Mouse (Mus musculus) intestine, embryonic 16.5 days (tissue): ENCODE results near the gene Fgfrl1. TPM values are rescaled to one million over a fixed set of nuclear protein-coding genes. Genes with fewer than 3 reads are reported as not detected.
A peak's percentile ranks its signal among the peaks of the same experiment; 100 is the strongest.

ENCODE experiments used
- ATAC-seq: fragments of 200-750 bp; cut with Nextera tagmentation; 2 replicates; pipeline ENCODE4 v1.8.0; 2017; ENCODE audit warnings: moderate TSS enrichment, moderate library complexity
- H3K27ac ChIP-seq: fragments of 300-500 bp; sonication (generic); 2 replicates; pipeline ENCODE4 v1.5.1; 2014; ENCODE audit warnings: mild to moderate bottlenecking, low read length
- H3K27me3 ChIP-seq: fragments of 300-500 bp; sonication (generic); replicated peaks from 2 replicates; pipeline ENCODE4 v1.6.1; 2014; ENCODE audit warnings: low read length, control low read depth, mixed read lengths; ENCODE audit not compliant: control insufficient read depth, insufficient read depth
- H3K36me3 ChIP-seq: fragments of 300-500 bp; sonication (generic); 2 replicates; pipeline ENCODE4 v1.6.1; 2014; ENCODE audit warnings: low read length, control low read depth; ENCODE audit not compliant: control insufficient read depth, insufficient read depth
- H3K4me1 ChIP-seq: fragments of 300-500 bp; sonication (generic); 2 replicates; pipeline ENCODE4 v1.6.1; 2014; ENCODE audit warnings: low read length, control low read depth, mixed read lengths; ENCODE audit not compliant: control insufficient read depth, insufficient read depth
- H3K4me2 ChIP-seq: fragments of 300-500 bp; sonication (generic); 2 replicates; pipeline ENCODE4 v1.6.1; 2014; ENCODE audit warnings: low read depth, low read length, control low read depth
- H3K4me3 ChIP-seq: fragments of 300-500 bp; sonication (generic); 2 replicates; pipeline ENCODE4 v1.5.1; 2014; ENCODE audit warnings: mild to moderate bottlenecking, low read length
- H3K9ac ChIP-seq: fragments of 300-500 bp; sonication (generic); 2 replicates; pipeline ENCODE4 v1.6.1; 2014; ENCODE audit warnings: low read depth, low read length
- H3K9me3 ChIP-seq: fragments of 300-500 bp; sonication (generic); 2 replicates; pipeline ENCODE4 v1.6.1; 2016; ENCODE audit warnings: low read length, control low read depth; ENCODE audit not compliant: control insufficient read depth
- WGBS: fragments of 180-500 bp; shearing (Covaris S2); extraction: QIAGEN DNeasy Blood & Tissue Kit; methylation state at CpG from one replicate; pipeline ENCODE4 v1.1.7; 2014; 5-methylcytosine and 5-hydroxymethylcytosine counted together
- polyA plus RNA-seq: library from polyadenylated mRNA; unstranded; fragments of >200 nt; fragmentation: Nextera tagmentation; extraction: Ambion mirVana; gene quantifications from 2 replicates; pipeline ENCODE4 v1.2.1, GENCODE M21; 2015

Fgfrl1 gene
- polyA plus RNA-seq, 1 experiment from 2014 or later = 8.5 TPM

GRCm38 (mm10) chr5:108674624-108675023 is 17.6 kb upstream of the Fgfrl1 start:
- peaks cover 22% of the 10 kb centered on the region for H3K4me1 ChIP-seq
- no peak overlapping the region for H3K4me2 ChIP-seq
- H3K27me3 ChIP-seq = no peaks in the 10 kb centered on the region
- peaks cover 8% of the 10 kb centered on the region for H3K36me3 ChIP-seq
- no peaks in the 10 kb centered on the region for H3K9me3 ChIP-seq
- 0 out of 2 replicates have a peak, but pooled peaks have one; percentile 0 for ATAC-seq
- 0 out of 2 replicates have a peak overlapping the region, but pooled peaks have one; percentile 2 for H3K4me3 ChIP-seq
- no peak overlapping the region for H3K9ac ChIP-seq
- peak overlapping the region; percentile 65 for H3K27ac ChIP-seq
- WGBS = 63% methylated on average over 2 of the region's 2 CpGs

DNA sequence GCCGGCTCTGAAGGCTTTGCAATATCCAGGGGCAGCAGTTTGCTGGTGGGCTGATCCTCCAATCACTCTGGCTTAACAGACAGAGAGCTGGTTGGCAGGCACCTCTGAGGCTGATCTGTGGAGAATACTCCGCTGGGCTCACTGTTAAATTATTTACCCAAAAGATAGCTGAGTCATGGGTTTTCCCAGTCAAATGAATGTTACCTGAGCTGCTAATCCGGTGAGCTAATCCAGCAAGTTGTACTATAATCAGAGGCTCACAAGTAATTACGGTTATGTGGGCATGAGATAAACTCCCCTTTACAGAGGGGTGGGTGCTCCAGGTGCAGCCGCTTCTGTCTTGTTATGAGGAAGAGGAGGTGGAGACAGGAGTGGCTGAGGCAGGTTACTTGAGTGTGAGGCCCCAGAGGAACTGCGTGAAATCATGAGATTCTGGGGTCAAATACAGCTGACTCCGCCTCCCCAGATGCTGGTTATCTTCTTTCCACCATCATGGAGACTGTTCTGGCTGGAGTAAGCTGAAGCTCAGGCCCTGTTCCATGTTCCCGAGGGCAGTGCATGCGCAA is 16.8 kb upstream of the Fgfrl1 start, which contains the start of gene Slc26a1:
Slc26a1 (minus strand) TSS at position 319 of the 566 bp plus-strand sequence.
- no peaks in the 10 kb centered on the region for H3K27me3 ChIP-seq
- H3K36me3 ChIP-seq = peaks cover 8% of the 10 kb centered on the region
- peak; percentile 75 for ATAC-seq
- H3K9me3 ChIP-seq = no peaks in the 10 kb centered on the region
- WGBS = 54% methylated on average over 9 of the region's 9 CpGs
- peak within 1 kb of the TSS; percentile 15; the same call in 1 of the 2 replicates for H3K4me2 ChIP-seq
- peaks cover 16% of the 10 kb centered on the region for H3K4me1 ChIP-seq
- H3K9ac ChIP-seq = no peak within 1 kb of the TSS
- H3K4me3 ChIP-seq = 0 out of 2 replicates have a peak within 1 kb of the TSS, but pooled peaks have one; percentile 2
- peak within 1 kb of the TSS; percentile 65 for H3K27ac ChIP-seq

DNA sequence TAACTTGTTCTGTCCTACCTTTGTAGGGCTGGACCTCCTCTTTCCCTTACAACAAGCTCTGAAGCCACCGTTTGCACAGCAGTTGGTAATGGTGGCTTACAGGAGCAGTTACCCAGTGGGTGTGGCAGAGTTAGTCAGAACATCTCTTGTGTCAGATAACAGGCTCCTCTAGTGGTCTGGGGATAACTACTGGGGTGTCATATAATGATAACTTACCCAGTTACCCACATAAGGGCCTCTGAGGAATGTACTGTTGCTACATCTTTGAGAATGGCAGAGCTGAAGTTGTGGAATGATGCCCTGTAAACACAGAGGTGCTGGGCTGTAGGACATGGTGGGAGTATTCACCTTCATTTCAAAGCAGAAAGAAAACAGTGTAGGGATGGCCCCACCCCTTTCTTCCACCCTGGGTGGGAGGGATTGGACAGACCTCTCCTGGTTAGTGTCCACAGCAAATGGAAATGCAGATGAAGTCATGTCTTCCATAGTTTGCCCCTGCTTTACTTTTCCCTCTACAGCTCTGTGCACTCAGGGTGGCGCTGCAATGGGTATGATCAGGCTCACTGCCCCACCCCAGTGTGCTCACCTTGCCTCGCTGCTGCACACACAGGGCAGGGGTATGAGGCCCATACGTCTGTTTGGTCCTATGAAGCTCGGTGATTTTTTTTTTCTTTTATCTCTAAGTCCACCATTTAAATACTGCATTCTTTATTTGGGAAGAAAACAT is 15.2 kb upstream of the Fgfrl1 start:
- Histone ChIP-seq H3K4me1 (peaks cover 16% of the 10 kb centered on the region), H3K27ac (peak overlapping the region; percentile 74), H3K4me3 (peak overlapping the region; percentile 41), H3K27me3 (no peaks in the 10 kb centered on the region), H3K4me2 (peak overlapping the region; percentile 68), H3K9ac (peak overlapping the region; percentile 68), H3K36me3 (peaks cover 3% of the 10 kb centered on the region), H3K9me3 (no peaks in the 10 kb centered on the region)
- WGBS = 17% methylated on average over 5 of the region's 5 CpGs
- ATAC-seq = peak; percentile 52

DNA sequence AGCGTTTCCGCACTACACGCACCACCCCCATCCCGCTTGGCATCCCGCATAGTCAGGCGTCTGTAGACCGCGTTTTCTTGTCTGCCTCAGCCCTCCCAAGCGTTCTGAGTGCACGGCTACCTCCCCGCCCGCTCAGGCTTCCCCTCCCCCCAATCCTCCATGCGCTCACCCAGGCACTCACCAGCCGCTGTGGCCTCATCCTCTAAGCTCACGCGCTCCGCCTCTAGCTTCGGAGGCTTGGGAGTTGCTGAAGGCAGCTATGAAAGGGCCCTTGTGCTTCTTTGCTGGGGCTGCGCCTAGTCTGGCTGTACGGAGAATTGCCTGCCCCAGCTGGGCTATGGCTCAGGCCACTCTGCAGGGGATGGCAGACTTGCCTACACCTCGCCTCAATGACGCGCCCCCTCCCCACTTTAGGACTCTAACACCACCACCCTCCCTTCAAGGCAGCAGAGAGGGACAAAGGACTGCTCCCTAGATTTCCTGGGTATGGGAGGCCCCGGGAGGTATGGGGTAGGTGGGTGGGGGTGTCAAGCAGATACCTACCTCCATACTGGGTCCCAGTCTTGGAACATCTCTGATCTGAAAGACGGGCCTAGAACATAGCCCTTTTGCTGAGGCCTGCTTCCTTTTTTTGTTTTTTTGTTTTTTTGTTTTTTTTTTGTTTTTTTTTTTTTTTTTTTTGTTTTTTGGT is 14.4 kb upstream of the Fgfrl1 start:
- 5% methylated on average over 25 of the region's 25 CpGs for WGBS
- Histone ChIP-seq H3K36me3 (no peaks in the 10 kb centered on the region), H3K4me1 (peaks cover 16% of the 10 kb centered on the region), H3K4me3 (peak overlapping the region; percentile 41), H3K4me2 (peak overlapping the region; percentile 68), H3K27me3 (no peaks in the 10 kb centered on the region), H3K9me3 (no peaks in the 10 kb centered on the region), H3K27ac (peak overlapping the region; percentile 74), H3K9ac (peak overlapping the region; percentile 68)
- ATAC-seq = peak; percentile 65

DNA sequence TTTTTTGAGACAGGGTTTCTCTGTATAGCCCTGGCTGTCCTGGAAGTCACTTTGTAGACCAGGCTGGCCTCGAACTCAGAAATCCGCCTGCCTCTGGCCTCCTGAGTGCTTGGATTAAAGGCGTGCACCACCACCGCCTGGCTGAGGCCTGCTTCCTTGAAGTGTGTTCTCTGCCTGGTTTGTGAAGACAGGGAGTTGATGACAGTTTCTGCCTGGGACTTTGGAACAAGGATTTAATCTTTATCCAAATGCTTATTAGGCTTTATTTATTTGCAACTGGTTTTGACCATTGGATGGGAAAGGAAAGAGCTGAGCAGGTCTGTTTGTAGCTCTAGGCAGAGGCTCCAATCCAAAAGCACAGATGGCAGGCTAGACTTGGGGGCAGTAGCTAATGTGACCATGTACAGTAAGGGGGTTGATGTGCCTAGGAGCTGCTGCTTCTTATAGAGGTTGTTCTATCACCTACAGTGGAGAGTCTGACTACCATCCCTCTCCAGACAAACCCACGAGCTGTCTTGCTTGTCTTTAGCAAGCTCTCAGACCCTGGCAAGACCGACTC is 13.8 kb upstream of the Fgfrl1 start:
- no peak overlapping the region for H3K4me2 ChIP-seq
- H3K9me3 ChIP-seq = no peaks in the 10 kb centered on the region
- H3K27me3 ChIP-seq = no peaks in the 10 kb centered on the region
- H3K36me3 ChIP-seq = no peaks in the 10 kb centered on the region
- no peak overlapping the region for H3K27ac ChIP-seq
- no peak overlapping the region for H3K4me3 ChIP-seq
- no peak for ATAC-seq
- H3K4me1 ChIP-seq = peaks cover 16% of the 10 kb centered on the region
- no peak overlapping the region for H3K9ac ChIP-seq
- WGBS = 90% methylated on average over 6 of the region's 6 CpGs

DNA sequence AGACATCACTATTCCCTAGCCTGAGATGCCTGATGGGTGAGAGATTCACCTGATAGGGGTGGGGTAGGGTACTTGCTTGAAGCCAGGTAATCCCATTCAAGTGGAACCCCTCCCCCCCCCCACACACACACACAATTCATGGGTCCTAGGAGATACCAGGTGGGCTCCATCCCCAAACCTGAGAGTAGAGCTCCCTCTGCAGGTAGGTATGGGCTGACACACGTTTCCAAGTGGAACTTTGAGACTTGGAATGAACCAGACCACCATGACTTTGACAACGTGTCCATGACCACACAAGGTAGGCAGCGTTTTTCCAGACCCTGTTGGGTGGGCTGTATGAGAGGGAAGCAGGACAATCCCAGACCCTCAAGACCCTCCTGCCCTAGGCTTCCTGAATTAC is 12.3 kb upstream of the Fgfrl1 start:
- Histone ChIP-seq H3K27ac (no peak overlapping the region), H3K4me3 (no peak overlapping the region), H3K4me1 (peaks cover 16% of the 10 kb centered on the region), H3K36me3 (no peaks in the 10 kb centered on the region), H3K4me2 (no peak overlapping the region), H3K27me3 (no peaks in the 10 kb centered on the region), H3K9ac (no peak overlapping the region), H3K9me3 (no peaks in the 10 kb centered on the region)
- 51% methylated on average over 3 of the region's 3 CpGs for WGBS
- ATAC-seq = no peak

- no peaks in the 10 kb centered on the region for H3K9me3 ChIP-seq
- no peak overlapping the region for H3K27ac ChIP-seq
- H3K4me2 ChIP-seq = no peak overlapping the region
- no peak overlapping the region for H3K4me3 ChIP-seq
- WGBS = 90% methylated on average over 6 of the region's 6 CpGs
- no peaks in the 10 kb centered on the region for H3K27me3 ChIP-seq
- no peaks in the 10 kb centered on the region for H3K36me3 ChIP-seq
- ATAC-seq = no peak
- H3K9ac ChIP-seq = no peak overlapping the region
- peaks cover 14% of the 10 kb centered on the region for H3K4me1 ChIP-seq
Measured at GRCm38 (mm10) chr5:108680871-108681270, 11.3 kb upstream of the Fgfrl1 start.

DNA sequence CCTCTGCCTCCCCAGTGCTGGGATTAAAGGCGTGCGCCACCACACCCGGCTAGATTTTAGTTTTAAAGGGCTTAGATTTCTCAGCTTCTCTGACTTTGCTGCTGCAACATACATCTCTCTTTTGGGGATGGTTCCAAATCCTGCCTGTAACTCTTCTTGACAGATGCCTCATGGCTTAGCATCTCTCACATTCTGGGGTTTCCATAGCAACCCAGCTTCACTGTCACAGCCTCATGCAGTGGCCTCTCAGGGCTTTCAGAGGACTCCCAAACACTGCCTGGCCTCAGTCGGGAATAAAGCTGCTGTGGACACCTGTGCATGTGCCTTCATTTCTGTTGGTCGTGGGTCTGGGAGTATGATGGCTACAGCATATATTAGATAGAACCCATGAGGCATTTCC is 3.1 kb upstream of the Fgfrl1 start:
- Histone ChIP-seq H3K36me3 (no peaks in the 10 kb centered on the region), H3K4me1 (peaks cover 16% of the 10 kb centered on the region; the same call in 1 of the 2 replicates), H3K4me2 (no peak overlapping the region), H3K4me3 (no peak overlapping the region), H3K9me3 (no peaks in the 10 kb centered on the region), H3K27me3 (no peaks in the 10 kb centered on the region), H3K9ac (no peak overlapping the region), H3K27ac (no peak overlapping the region)
- 73% methylated on average over 5 of the region's 5 CpGs for WGBS
- no peak for ATAC-seq

- H3K9me3 ChIP-seq = no peaks in the 10 kb centered on the region
- peaks cover 25% of the 10 kb centered on the region for H3K4me1 ChIP-seq
- no peaks in the 10 kb centered on the region for H3K27me3 ChIP-seq
- H3K27ac ChIP-seq = no peak overlapping the region
- no peak for ATAC-seq
- H3K4me3 ChIP-seq = no peak overlapping the region
- WGBS = 71% methylated on average over 4 of the region's 4 CpGs
- no peak overlapping the region for H3K4me2 ChIP-seq
- no peak overlapping the region for H3K9ac ChIP-seq
- H3K36me3 ChIP-seq = no peaks in the 10 kb centered on the region
Measured at GRCm38 (mm10) chr5:108691152-108691551, 1.0 kb upstream of the Fgfrl1 start.
